Mouse (Mus musculus) adrenal gland, adult 2 months (tissue): ENCODE data around the gene Samhd1. TPM values are rescaled to one million over a fixed set of nuclear protein-coding genes. Genes with fewer than 3 reads are reported as not detected.

ENCODE experiments used
- DNase-seq: peaks from one replicate; pipeline ENCODE4 v3.0.0; 2021
- polyA plus RNA-seq: library from polyadenylated mRNA; depleted of rRNA; stranded (reverse); fragments of >200 nt; gene quantifications from 2 replicates; pipeline ENCODE4 v1.2.3, GENCODE M21; 2012
- total RNA-seq, 2 experiments: library from RNA; stranded (reverse); gene quantifications; 2 replicates each; pipeline ENCODE4 v1.2.3; 2021

Gene Samhd1
- total and polyA plus RNA-seq, 3 experiments = 13.4 to 26.8 (median 23.0) TPM

- no peak for DNase-seq
Measured at GRCm38 (mm10) chr2:157136176-157136575, 1.1 kb upstream of the Samhd1 start.

DNA sequence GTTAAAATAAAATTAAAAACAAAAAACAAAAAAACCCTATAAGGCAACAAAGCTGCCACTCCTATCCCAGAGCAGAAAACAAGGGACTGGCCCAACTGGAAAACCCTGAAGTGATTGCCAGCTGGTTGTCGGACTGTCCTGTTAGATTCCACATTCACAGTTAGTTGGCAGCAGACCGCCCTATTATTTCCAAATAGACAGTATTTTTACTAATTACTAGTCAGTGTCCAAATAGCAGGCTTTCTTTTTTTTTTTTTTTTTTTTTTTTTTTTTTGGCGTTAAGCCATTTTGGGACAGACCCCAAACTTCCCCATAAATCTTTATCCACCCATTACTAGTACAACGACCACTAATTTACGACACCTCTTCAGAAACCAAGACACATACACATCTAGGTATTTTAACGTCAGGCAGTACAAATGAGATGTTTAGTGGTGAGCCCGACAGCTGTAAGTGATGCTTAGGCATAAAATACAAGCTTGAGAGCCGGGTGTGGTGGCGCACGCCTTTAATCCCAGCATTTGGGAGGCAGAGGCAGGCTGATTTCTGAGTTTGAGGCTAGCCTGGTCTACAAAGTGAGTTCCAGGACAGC lies 560 bp upstream of the Samhd1 start:
- DNase-seq = no peak

- no peak for DNase-seq
Measured at GRCm38 (mm10) chr2:157134479-157134931, 560 bp downstream of the Samhd1 start.

- DNase-seq = no peak
Measured at GRCm38 (mm10) chr2:157133769-157134478, 1.1 kb downstream of the Samhd1 start.

- DNase-seq = no peak
Measured at GRCm38 (mm10) chr2:157132686-157133540, 2.2 kb downstream of the Samhd1 start.

DNA sequence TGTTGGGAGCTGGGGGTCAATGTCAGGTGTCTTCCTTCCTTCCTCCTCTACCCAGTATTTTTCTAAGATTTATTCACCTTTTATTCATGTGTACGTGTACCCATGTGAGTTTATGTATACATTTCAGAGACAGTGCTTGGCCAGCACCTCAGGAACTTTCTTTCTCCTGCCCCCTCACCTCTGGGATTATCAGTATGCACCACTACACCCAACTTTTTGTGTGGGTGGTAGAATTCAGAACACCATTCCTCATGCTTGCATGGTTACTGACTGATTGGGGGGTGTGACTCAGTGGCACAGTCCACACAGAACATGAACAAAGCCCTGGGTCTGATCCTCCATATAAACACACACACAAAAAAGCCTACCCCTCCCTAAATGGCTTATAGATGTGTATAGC lies 3.0 kb downstream of the Samhd1 start:
- no peak for DNase-seq

DNA sequence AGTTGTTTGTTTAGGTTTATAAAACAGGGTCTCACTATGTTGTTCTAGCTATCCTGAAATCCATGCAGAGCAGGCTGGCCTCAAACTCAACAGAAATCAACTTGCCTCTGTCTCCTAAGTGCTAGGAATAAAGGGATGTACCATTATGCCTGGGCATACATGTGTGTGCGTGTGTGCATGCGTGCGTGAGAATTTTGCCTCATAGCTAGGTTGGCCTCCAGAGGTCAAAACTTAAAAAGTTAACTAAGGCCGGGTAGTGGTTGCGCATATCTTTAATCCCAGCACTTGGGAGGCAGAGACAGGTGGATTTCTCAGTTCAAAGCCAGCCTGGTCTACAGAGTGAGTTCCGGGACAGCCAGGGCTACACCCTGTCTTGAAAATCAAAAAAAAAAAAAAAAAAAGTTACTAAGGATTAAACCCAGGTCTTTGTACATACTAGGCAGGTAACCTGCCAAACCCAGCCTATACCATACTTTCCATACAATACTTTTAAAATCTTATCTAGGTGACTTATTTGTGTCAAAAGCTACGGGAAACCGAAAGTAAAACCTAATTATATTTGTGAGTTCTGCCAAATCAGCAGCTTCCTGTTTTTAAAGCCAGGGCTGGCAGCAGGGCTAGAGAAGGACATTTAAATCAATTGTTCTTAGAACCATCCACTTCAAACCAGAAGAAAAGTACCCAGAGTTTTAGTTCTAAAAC lies 4.1 kb downstream of the Samhd1 start:
- peak; percentile 14 for DNase-seq

DNA sequence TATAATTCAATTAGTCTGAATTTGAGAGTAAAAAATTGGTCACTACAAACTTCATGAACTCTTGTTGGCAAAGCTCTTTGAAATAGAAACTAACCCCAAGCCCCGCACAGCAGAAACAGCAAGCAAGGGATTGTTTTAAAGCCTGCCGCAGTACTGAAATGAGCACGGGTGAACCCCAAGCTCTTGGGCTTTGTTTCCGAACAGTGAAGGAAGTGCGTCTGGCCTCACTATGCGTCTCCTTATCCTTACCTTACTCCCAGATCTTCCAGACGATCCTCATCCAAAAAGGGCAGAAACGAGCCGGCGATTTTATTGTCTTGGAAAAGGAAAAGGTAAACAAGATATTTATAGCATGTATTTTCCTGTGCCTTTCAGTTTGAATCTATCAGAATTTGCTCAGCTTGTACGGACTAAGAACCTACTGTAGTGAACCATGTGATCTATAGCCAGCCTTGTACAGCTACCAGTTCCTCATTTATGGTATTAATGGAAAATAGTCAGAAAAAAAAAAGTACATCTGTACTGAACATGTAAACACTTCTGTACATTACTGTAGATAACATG lies 5.4 kb downstream of the Samhd1 start:
- no peak for DNase-seq

GRCm38 (mm10) chr2:157129096-157129495 lies 6.0 kb downstream of the Samhd1 start:
- no peak for DNase-seq

GRCm38 (mm10) chr2:157128072-157128471 lies 7.0 kb downstream of the Samhd1 start:
- DNase-seq = no peak

GRCm38 (mm10) chr2:157127370-157127769 lies 7.7 kb downstream of the Samhd1 start:
- no peak for DNase-seq

DNA sequence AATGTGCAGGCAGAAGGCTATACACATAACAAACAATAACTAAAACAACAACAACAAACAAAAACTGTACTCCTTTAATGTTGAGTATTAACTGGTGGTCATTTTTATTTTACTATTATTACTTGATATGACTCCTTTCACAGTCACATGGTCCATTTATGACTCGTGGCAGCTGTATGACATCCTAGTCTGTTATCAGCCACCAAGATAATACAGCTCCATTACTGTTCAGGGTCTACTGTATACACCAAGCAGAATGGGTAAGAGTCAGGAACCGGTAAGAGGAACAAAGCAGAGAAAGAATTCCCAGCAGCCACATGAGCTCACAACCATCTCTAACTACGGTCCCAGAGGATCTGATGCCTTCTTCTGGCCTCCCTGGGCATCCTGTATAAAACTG lies 9.8 kb downstream of the Samhd1 start:
- no peak for DNase-seq

DNA sequence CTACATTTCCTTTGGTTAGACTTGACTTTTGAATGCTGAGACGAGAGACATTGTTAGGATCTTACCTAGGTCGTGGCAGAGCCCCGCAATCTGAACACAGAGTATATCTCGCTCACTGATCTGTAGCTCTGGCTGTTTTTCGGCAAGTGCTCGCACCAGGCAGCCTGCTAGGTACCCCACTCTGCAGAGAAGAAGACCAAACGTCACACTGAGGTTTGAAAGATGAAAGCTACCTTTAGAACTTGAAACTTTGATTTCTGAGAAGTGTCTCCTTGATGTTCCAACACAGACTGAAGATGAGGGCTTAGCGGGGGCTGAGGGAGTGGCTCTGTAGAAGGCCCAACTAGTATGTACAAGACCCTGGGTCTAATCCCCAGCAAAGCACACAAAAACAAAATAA lies 13.3 kb downstream of the Samhd1 start:
- no peak for DNase-seq

DNA sequence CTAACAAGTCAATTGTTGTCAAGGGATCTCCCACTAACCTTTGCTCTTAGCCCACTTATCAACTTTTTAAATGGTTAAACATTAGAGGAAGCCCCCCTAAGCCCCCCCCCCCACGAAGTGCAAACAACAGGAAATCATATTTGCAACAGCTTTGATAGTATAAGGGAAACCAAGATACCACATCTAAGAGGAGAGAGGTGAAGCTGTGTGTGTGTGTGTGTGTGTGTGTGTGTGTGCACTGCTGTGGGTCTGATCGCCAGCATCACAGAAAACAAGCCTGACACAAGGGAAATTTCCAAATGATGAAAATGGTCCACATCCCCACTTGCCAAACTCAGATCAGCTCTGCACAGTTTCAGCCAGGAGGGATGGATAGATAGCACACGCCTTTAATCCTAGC lies 16.0 kb downstream of the Samhd1 start:
- DNase-seq = no peak

GRCm38 (mm10) chr2:157118556-157118955 lies 16.5 kb downstream of the Samhd1 start:
- DNase-seq = no peak

DNA sequence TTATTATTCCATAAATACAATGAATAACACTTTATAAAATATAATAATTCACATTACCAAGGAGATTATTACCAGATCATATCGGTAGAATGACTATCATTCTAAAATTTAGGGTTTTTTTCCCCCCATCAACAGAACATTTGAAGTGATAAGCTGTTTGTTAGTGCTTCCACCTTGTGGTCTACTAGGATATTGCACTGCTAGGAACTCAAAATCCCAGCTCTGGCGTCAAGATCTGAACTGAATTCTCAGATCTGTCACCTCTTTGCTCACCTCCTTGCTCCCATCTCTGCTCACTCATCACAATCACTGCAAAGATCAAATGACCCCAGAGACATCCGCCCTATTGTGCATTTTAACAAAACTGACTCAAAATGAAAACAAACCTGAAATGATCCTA lies 18.1 kb downstream of the Samhd1 start:
- no peak for DNase-seq

- DNase-seq = no peak
Measured at GRCm38 (mm10) chr2:157108236-157108635, 26.8 kb downstream of the Samhd1 start.

GRCm38 (mm10) chr2:157104454-157104853 lies 30.6 kb downstream of the Samhd1 start:
- DNase-seq = no peak

- no peak for DNase-seq
Measured at GRCm38 (mm10) chr2:157102256-157102655, 32.8 kb downstream of the Samhd1 start.

DNA sequence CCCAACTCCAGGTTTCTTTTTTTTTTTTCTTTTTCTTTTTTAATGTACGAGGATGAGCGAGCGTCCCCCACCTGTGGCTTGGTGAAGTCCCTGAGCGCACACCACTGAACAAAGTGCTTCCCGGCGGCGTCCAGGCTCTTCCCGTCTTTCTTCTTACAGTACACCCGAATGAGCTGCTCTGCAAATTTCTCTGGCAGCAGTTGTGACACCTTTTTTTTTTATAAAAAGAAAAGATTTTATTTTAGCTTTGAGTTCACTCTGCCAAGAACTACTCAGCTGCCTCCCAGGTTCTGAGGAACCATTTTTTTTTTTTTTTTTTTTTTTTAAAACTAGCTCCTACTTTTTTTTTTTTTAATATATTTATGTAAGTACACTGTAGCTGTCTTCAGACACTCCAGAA lies 33.4 kb downstream of the Samhd1 start:
- DNase-seq = no peak

GRCm38 (mm10) chr2:157100319-157100605 lies 34.8 kb downstream of the Samhd1 start:
- DNase-seq = no peak
